Mouse (Mus musculus): ENCODE measurements at regions not wholly inside any gene's neighbourhood (a gene's known extent, or its start where the extent isn't known, plus 50 kb on each side); places are given as distances from the start of the nearest gene placed in this dataset.
A peak's percentile ranks its signal among the peaks of the same experiment; 100 is the strongest.

DNA sequence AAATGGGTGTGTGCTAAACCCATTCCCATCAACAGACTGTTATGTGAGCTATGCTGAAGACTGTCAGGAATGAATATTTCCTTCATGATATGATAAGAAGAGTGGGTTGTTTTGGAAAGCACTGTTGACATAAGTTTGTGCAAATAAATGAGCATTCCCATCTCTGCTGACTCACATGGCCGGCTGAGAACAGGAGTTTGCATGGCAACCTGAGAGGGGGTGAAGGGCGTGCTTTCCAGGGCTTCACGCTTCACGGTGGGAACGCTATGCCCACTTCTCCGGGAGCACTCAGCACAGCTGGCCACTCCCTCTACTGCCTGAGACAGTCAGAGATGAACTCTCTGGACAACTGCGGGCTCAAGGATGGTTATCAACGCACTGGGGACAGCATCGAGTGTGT is 348.9 kb upstream of the Slc24a5 start:
- DNase-seq (ENCODE audit: low spot score), result no peak

- peak; percentile 30 for DNase-seq (ENCODE audit: low spot score)
These were observed 348.0 kb upstream of the Slc24a5 start for GRCm38 (mm10) chr2:124719820-124720478.

DNA sequence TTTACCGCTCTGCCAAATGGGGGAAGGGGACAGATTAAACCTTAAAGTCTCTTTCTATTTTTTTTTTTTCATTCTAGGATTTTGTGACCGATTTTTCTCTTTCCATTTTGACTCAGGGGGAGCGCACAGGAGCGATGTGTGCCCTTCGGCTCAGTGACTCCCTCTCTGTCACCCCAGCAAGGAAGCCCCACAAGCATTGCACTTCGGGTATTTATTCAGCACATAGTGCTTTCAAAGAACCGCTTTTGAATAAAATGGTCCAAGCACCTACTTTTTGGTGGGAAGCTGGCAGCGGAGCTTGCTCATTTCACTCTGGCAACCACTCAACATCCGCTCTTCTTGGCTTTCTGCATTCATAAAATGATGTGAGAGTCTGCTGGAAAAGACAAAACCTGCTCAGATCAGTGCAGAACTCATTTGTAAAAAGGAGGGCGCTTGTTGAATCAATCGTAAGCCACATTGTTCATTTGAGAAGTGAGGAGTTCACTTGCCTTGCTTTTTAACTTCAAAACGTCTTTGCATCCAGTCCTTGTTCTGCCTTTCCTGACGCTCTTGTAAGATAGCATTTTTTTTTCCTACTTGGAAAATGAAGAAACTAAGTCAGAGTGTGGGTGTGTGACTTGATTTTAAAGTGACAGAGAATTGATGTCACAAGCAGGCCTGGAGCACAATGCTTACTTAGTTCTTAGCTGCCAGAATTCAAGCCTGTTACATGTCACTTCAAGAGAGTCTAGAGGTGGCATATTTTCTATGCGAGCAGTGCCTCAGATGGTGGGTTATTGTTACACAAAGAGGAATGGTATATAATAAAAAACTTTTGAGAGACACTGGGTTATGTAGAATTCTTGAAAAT is 347.1 kb upstream of the Slc24a5 start:
- DNase-seq (ENCODE audit: low spot score), result no peak

GRCm38 (mm10) chr2:124724171-124724570 is 343.8 kb upstream of the Slc24a5 start:
- no peak for DNase-seq (ENCODE audit: low spot score)

GRCm38 (mm10) chr2:124724827-124725480 is 343.0 kb upstream of the Slc24a5 start:
- no peak for DNase-seq (ENCODE audit: low spot score)

- DNase-seq (ENCODE audit: low spot score), result no peak
These were observed 339.9 kb upstream of the Slc24a5 start for GRCm38 (mm10) chr2:124727979-124728378.

GRCm38 (mm10) chr2:124732593-124732992 is 335.3 kb upstream of the Slc24a5 start:
- no peak for DNase-seq (ENCODE audit: low spot score)

GRCm38 (mm10) chr2:124740848-124741247 is 327.1 kb upstream of the Slc24a5 start:
- DNase-seq (ENCODE audit: low spot score), result no peak

DNA sequence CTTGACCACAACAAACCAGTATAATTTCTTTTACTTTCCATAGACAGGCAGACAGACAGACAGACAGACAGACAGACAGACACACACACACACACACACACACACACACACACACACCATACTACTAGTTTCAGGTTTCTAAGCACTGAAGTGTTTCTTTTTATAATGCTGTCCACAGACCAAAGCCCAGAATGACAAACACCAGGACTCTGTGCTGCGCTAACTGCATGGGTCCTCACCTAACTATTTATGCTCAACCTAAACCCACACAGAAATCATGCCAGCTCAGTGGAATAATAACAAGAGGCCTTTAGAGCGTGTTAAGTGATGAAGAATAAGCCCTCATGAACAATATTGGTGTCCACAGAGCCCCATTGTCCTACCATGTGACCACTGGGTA is 325.0 kb upstream of the Slc24a5 start:
- DNase-seq (ENCODE audit: low spot score), result no peak

GRCm38 (mm10) chr2:124745045-124745444 is 322.9 kb upstream of the Slc24a5 start:
- no peak for DNase-seq (ENCODE audit: low spot score)

- no peak for DNase-seq (ENCODE audit: low spot score)
These were observed 320.8 kb upstream of the Slc24a5 start for GRCm38 (mm10) chr2:124747119-124747518.

GRCm38 (mm10) chr2:124747627-124748026 is 320.3 kb upstream of the Slc24a5 start:
- no peak for DNase-seq (ENCODE audit: low spot score)

DNA sequence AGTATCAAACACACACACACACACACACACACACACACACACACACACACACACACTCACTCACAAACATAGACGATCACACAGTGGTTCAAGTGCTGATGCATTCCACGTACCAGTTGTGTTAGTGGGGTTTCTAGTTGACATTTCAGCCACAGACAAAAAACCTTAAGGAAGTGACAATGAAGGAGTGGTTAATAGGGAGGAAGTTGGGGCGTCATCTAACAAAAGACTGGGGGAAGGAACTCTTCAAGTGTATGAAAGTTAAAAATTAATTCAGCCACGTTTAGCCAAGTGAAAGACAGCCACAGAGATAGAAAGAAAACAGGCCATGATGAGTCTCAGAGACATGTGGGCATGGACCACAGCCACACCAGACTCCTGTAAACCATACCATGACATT is 316.1 kb upstream of the Slc24a5 start:
- no peak for DNase-seq (ENCODE audit: low spot score)

DNA sequence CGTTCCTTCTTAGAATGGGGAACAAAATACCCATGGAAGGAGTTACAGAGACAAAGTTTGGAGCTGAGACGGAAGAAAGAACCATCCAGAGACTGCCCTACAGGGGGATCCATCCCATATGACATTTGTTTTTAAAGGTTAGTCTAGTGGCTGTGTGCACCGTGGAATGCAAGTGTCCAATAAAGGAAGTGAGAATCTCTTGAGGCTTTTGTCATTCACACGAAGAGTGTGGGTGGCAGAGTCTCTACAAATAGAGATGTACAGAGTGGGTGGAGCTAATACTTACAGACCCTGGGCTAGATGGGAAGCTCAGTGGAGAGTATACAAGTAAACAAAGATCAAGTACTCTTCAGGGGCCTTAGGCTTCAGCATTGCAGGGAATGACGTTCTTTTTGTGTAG is 314.2 kb upstream of the Slc24a5 start:
- no peak for DNase-seq (ENCODE audit: low spot score)

- DNase-seq (ENCODE audit: low spot score), result no peak
These were observed 312.7 kb upstream of the Slc24a5 start for GRCm38 (mm10) chr2:124755244-124755643.

GRCm38 (mm10) chr2:124758992-124759391 is 308.9 kb upstream of the Slc24a5 start:
- no peak for DNase-seq (ENCODE audit: low spot score)

GRCm38 (mm10) chr2:124763650-124764049 is 304.3 kb upstream of the Slc24a5 start:
- no peak for DNase-seq (ENCODE audit: low spot score)

GRCm38 (mm10) chr2:124764186-124764910 is 303.6 kb upstream of the Slc24a5 start:
- no peak for DNase-seq (ENCODE audit: low spot score)

GRCm38 (mm10) chr2:124769267-124769967 is 298.5 kb upstream of the Slc24a5 start:
- no peak for DNase-seq (ENCODE audit: low spot score)

DNA sequence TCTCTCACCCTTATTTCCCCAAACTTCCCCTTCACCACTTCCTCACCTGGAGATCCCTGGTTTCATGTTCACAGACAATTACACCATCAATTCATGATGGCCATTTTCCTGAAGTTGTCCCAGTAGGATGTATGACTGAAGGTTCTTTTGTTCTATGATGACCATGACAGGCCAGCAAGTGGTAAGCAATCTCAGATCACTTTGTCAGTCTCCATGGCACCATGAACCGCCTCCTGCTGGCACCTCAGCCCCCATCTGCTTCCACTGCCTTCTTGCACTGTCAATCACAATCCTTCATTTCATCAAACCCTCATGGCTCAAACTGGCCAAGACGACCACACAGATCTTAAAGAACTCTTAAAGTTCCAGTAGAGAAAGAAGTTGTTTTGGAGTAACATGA is 297.9 kb upstream of the Slc24a5 start:
- DNase-seq (ENCODE audit: low spot score), result no peak

DNA sequence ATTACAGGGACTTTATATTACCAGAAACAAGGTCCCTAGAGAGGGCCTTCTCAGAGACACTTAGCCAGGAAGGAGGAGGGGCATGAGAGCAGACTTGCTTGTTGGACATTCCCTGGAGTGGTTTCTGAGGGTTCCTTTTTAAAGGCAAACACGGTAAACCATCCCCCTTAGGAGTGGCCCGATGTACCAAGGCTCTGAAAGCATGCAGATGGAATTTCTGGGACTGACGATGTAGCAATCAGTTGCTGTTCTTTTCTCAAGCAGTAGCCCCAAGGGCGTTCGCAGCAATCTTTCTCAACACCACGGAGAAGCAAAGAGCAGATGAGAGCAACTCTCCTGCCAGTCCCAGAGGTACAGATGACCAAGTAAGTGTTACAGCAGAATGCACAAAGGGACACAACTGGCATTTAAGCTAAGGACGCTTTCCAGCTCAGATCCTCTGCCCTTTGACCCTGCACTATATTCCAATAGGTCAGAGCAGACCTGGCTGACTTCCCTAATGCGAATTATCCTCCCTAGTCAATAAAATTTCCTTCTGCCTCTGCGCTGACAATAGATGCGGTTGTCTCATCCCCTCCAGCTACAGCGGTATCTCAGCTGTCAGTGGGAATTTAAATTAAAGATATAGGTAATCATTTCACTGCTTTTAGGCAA is 295.7 kb upstream of the Slc24a5 start:
- no peak for DNase-seq (ENCODE audit: low spot score)
